Mouse (Mus musculus) bone marrow, adult 2 months (tissue): ENCODE data around the gene Ssbp3.

Experiments used
- CTCF ChIP-seq: fragments of 200-500 bp; IDR thresholded peaks from 2 replicates; pipeline ENCODE4 v1.5.1; 2011; ENCODE audit warnings: low read length, control low read depth; ENCODE audit not compliant: control insufficient read depth, insufficient read depth
- POLR2A ChIP-seq: fragments of 200-500 bp; IDR thresholded peaks from 2 replicates; pipeline ENCODE4 v1.6.1; 2011; ENCODE audit warnings: low read depth, mild to moderate bottlenecking, control low read depth, low read length, borderline replicate concordance; ENCODE audit not compliant: control insufficient read depth

GRCm38 (mm10) chr4:107075456-107075855, 165.0 kb downstream of the Ssbp3 start:
- TF ChIP-seq CTCF (no peak), POLR2A (no peak)
